Mouse (Mus musculus): Measurements from ENCODE around the gene Asf1a. TPM values are rescaled to one million over a fixed set of nuclear protein-coding genes. Genes with fewer than 3 reads are reported as not detected.
"Not testable (repeated sequence)": the region's sequence is repeated elsewhere in the genome, so short reads cannot be mapped to it uniquely, and the experiment has no call there.

Gene Asf1a
- polyA plus RNA-seq, 1 experiment from 2014 or later: 109 TPM

- Histone ChIP-seq H3K27me3 (no peaks in the 10 kb centered on the region), H3K4me2 (no peak overlapping the region), H3K4me3 (replicated peaks) (no peak overlapping the region), H3K9me3 (replicated peaks) (no peaks in the 10 kb centered on the region), H3K9ac (no peak overlapping the region), H3K27ac (no peak overlapping the region), H3K36me3 (peaks cover 75% of the 10 kb centered on the region), H3K4me1 (peaks cover 5% of the 10 kb centered on the region; the same call in 1 of the 2 replicates)
- WGBS: 66% methylated on average over 2 of the region's 2 CpGs
- ATAC-seq (replicated peaks; ENCODE audit: low FRiP score): no peak
Measured at GRCm38 (mm10) chr10:53605328-53605727, 8.8 kb downstream of the Asf1a start.

GRCm38 (mm10) chr10:53608274-53608673 lies 11.7 kb downstream of the Asf1a start:
- 72% methylated on average over 2 of the region's 2 CpGs for WGBS
- Histone ChIP-seq H3K4me1 (no peaks in the 10 kb centered on the region), H3K9ac (no peak overlapping the region), H3K9me3 (replicated peaks) (no peaks in the 10 kb centered on the region), H3K27me3 (no peaks in the 10 kb centered on the region), H3K27ac (no peak overlapping the region), H3K36me3 (peaks cover 72% of the 10 kb centered on the region), H3K4me3 (replicated peaks) (no peak overlapping the region), H3K4me2 (no peak overlapping the region)
- ATAC-seq (replicated peaks; ENCODE audit: low FRiP score): no peak

GRCm38 (mm10) chr10:53612172-53612571 lies 15.6 kb downstream of the Asf1a start:
- no peak overlapping the region for H3K4me2 ChIP-seq
- 72% methylated on average over 1 of the region's 1 CpGs for WGBS
- ATAC-seq (replicated peaks; ENCODE audit: low FRiP score): no peak
- no peaks in the 10 kb centered on the region for H3K4me1 ChIP-seq
- no peak overlapping the region for H3K4me3 ChIP-seq (replicated peaks)
- no peaks in the 10 kb centered on the region for H3K9me3 ChIP-seq (replicated peaks)
- H3K27me3 ChIP-seq: no peaks in the 10 kb centered on the region
- no peak overlapping the region for H3K9ac ChIP-seq
- H3K36me3 ChIP-seq: peaks cover 68% of the 10 kb centered on the region
- no peak overlapping the region for H3K27ac ChIP-seq

- Histone ChIP-seq H3K27me3 (no peaks in the 10 kb centered on the region), H3K4me3 (replicated peaks) (no peak overlapping the region), H3K36me3 (peaks cover 60% of the 10 kb centered on the region), H3K4me1 (no peaks in the 10 kb centered on the region), H3K9ac (no peak overlapping the region), H3K27ac (no peak overlapping the region), H3K4me2 (no peak overlapping the region), H3K9me3 (replicated peaks) (no peaks in the 10 kb centered on the region)
- WGBS: 41% methylated on average over 1 of the region's 1 CpGs
- no peak for ATAC-seq (replicated peaks; ENCODE audit: low FRiP score)
Measured at GRCm38 (mm10) chr10:53613955-53614354, 17.4 kb downstream of the Asf1a start.

- WGBS: 81% methylated on average over 8 of the region's 8 CpGs
- H3K9ac ChIP-seq: no peak overlapping the region
- H3K27ac ChIP-seq: 0 out of 2 replicates have a peak overlapping the region, but pooled peaks have one; percentile 13
- H3K36me3 ChIP-seq: peaks cover 60% of the 10 kb centered on the region
- H3K4me3 ChIP-seq (replicated peaks): no peak overlapping the region
- no peaks in the 10 kb centered on the region for H3K9me3 ChIP-seq (replicated peaks)
- no peak for ATAC-seq (replicated peaks; ENCODE audit: low FRiP score)
- H3K27me3 ChIP-seq: no peaks in the 10 kb centered on the region
- no peaks in the 10 kb centered on the region for H3K4me1 ChIP-seq
- no peak overlapping the region for H3K4me2 ChIP-seq
Measured at GRCm38 (mm10) chr10:53615850-53616616, 19.5 kb downstream of the Asf1a start.

GRCm38 (mm10) chr10:53629247-53629917 lies 32.8 kb downstream of the Asf1a start:
- H3K36me3 ChIP-seq: peaks cover 11% of the 10 kb centered on the region
- no peaks in the 10 kb centered on the region for H3K9me3 ChIP-seq (replicated peaks)
- peak; percentile 84 for ATAC-seq (replicated peaks; ENCODE audit: low FRiP score)
- peaks cover 9% of the 10 kb centered on the region for H3K4me1 ChIP-seq
- H3K4me2 ChIP-seq: peak overlapping the region; percentile 57
- H3K27ac ChIP-seq: peak overlapping the region; percentile 96
- WGBS: under 1% methylated on average over 67 of the region's 67 CpGs
- H3K9ac ChIP-seq: peak overlapping the region; percentile 78
- H3K27me3 ChIP-seq: no peaks in the 10 kb centered on the region
- peak overlapping the region; percentile 72 for H3K4me3 ChIP-seq (replicated peaks)

GRCm38 (mm10) chr10:53629918-53630250 lies 33.3 kb downstream of the Asf1a start:
- peak overlapping the region; percentile 57 for H3K4me2 ChIP-seq
- H3K4me1 ChIP-seq: peaks cover 9% of the 10 kb centered on the region
- peak overlapping the region; percentile 78 for H3K9ac ChIP-seq
- under 1% methylated on average over 35 of the region's 35 CpGs for WGBS
- peak overlapping the region; percentile 72 for H3K4me3 ChIP-seq (replicated peaks)
- H3K9me3 ChIP-seq (replicated peaks): no peaks in the 10 kb centered on the region
- ATAC-seq (replicated peaks; ENCODE audit: low FRiP score): peak; percentile 97
- H3K36me3 ChIP-seq: peaks cover 6% of the 10 kb centered on the region
- peak overlapping the region; percentile 96 for H3K27ac ChIP-seq
- no peaks in the 10 kb centered on the region for H3K27me3 ChIP-seq

GRCm38 (mm10) chr10:53630339-53630738 lies 33.8 kb downstream of the Asf1a start, which contains the start of gene Mcm9:
Gene Mcm9, minus strand, starts transcription at chr10:53630439.
- H3K4me3 ChIP-seq (replicated peaks): peak within 1 kb of the TSS; percentile 72
- WGBS: 60% methylated on average over 10 of the region's 10 CpGs
- H3K36me3 ChIP-seq; H3K4me1 ChIP-seq; ATAC-seq (replicated peaks; ENCODE audit: low FRiP score); H3K27me3 ChIP-seq; H3K9me3 ChIP-seq (replicated peaks): not testable (repeated sequence)
- H3K27ac ChIP-seq: peak within 1 kb of the TSS; percentile 96
- H3K4me2 ChIP-seq: peak within 1 kb of the TSS; percentile 57
- peak within 1 kb of the TSS; percentile 78 for H3K9ac ChIP-seq

- ATAC-seq (replicated peaks; ENCODE audit: low FRiP score): no peak
Measured at GRCm38 (mm10) chr10:53634160-53634559, 37.6 kb downstream of the Asf1a start.

GRCm38 (mm10) chr10:53635246-53635971 lies 38.9 kb downstream of the Asf1a start:
- Histone ChIP-seq H3K9me3 (replicated peaks) (no peaks in the 10 kb centered on the region), H3K36me3 (no peaks in the 10 kb centered on the region), H3K4me2 (no peak overlapping the region), H3K9ac (no peak overlapping the region), H3K27me3 (no peaks in the 10 kb centered on the region), H3K4me1 (no peaks in the 10 kb centered on the region), H3K27ac (no peak overlapping the region), H3K4me3 (replicated peaks) (no peak overlapping the region)
- no peak for ATAC-seq (replicated peaks; ENCODE audit: low FRiP score)
- 73% methylated on average over 13 of the region's 13 CpGs for WGBS

More at GRCm38 (mm10) chr10:53634160-53634559, 37.6 kb downstream of the Asf1a start:
- Histone ChIP-seq H3K9ac (no peak overlapping the region), H3K9me3 (replicated peaks) (no peaks in the 10 kb centered on the region), H3K27me3 (no peaks in the 10 kb centered on the region), H3K4me3 (replicated peaks) (no peak overlapping the region), H3K27ac (no peak overlapping the region), H3K4me1 (no peaks in the 10 kb centered on the region), H3K36me3 (no peaks in the 10 kb centered on the region), H3K4me2 (no peak overlapping the region)
- 76% methylated on average over 10 of the region's 10 CpGs for WGBS

GRCm38 (mm10) chr10:53641507-53641906 lies 45.0 kb downstream of the Asf1a start:
- Histone ChIP-seq H3K27ac (no peak overlapping the region), H3K9me3 (replicated peaks) (no peaks in the 10 kb centered on the region), H3K4me3 (replicated peaks) (no peak overlapping the region), H3K4me2 (no peak overlapping the region), H3K4me1 (no peaks in the 10 kb centered on the region), H3K36me3 (no peaks in the 10 kb centered on the region), H3K27me3 (no peaks in the 10 kb centered on the region), H3K9ac (no peak overlapping the region)
- no peak for ATAC-seq (replicated peaks; ENCODE audit: low FRiP score)

GRCm38 (mm10) chr10:53650683-53651082 lies 54.1 kb downstream of the Asf1a start:
- Histone ChIP-seq H3K9ac (no peak overlapping the region), H3K27ac (no peak overlapping the region), H3K9me3 (replicated peaks) (no peaks in the 10 kb centered on the region), H3K4me1 (no peaks in the 10 kb centered on the region), H3K4me3 (replicated peaks) (no peak overlapping the region), H3K27me3 (no peaks in the 10 kb centered on the region), H3K4me2 (no peak overlapping the region), H3K36me3 (no peaks in the 10 kb centered on the region; the same call in 1 of the 2 replicates)
- 83% methylated on average over 2 of the region's 2 CpGs for WGBS
- ATAC-seq (replicated peaks; ENCODE audit: low FRiP score): no peak

All from kidney, embryonic 15.5 days (tissue).